Mouse (Mus musculus): ENCODE data around the gene Abhd2.

DNA sequence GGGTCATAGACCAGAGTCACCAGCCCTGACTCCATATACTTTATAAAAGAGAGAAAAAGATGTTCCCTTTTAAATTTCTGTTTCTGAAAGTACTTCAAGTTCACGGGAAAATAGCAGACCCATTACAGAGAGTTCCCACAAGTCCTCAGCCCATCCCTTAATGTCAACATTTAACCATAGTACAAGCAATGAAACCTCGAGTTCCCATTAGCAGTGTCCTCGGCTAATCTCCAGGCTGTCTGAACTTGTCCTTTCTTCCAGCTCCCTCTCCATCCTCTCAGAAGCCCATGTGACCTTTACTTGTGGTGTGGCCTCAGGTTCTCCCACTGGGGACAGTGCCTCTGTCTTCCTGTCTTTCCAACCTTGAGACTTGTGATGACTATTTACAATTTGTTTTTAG, 60.4 kb downstream of the Abhd2 start:
- no peak for TF ChIP-seq CTCF (IDR thresholded peaks at IDR 0.05; ENCODE audit: borderline replicate concordance, control insufficient read depth, extremely low read depth, insufficient read depth, low read length, poor library complexity)
- no peak for TF ChIP-seq POLR2A (IDR thresholded peaks at IDR 0.05; ENCODE audit: control insufficient read depth, extremely low read depth, insufficient read depth, low read length, poor library complexity)

All from thymus, adult 2 months (tissue).